Mouse (Mus musculus) spleen, embryonic (tissue): Measurements from ENCODE around the gene Ppp1r10.
"Not testable (repeated sequence)": the region's sequence is repeated elsewhere in the genome, so short reads cannot be mapped to it uniquely, and the experiment has no call there.

Source experiments
- CTCF ChIA-PET: fragments of 350-600 bp; sonication (Branson Sonifier 250); formaldehyde crosslinking; loops from one replicate; lab custom pipeline; 2022; lab: Charles Lee

Gene Ppp1r10

DNA sequence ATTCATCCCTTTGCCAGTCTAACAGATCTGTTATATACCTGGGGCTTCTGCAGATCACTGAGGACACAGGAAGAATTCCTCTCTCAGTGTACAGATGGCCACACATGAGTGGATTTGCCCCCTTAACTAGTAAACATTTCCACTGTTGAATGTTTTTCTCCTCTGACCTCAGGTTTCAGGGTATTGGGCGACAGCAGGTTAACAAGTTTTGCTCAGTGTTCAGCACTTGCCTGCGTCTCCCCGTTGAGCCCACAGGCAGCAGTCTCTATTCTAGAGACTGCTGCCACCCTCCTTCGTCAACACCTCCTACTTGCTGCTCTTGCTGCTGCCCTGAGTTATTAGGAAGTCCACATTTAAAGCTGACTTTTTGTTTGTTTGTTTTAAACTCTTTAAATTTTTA is 5.5 kb downstream of the Ppp1r10 start:
- CTCF ChIA-PET: interaction anchor here (0.6 kb wide), 3 partner anchors 49 to 1289 kb away, joined by 3 to 11 read pairs (median 8); partner anchors contain the start of gene Tnf

DNA sequence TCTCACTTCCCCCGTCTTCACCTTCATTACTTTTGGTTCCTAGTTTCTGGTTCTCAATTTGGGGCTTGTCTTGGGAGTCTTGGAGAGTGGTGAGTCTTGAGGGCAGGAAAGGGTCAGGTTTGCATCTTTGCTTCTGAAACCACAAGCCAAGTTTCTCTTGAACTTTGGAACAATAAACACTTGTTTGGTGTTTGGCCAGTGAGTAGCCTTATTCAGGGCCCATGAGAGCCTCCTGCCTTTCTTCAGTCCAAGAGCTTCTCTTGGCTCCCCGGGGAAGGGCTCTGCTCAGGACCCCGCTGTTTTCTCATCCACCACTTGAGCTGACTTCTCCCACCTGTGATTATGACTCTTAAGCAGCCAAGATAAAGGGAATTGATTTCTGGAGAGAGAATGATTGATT is 6.3 kb downstream of the Ppp1r10 start:
- CTCF ChIA-PET: interaction anchor here (0.5 kb wide), 1 partner anchor 9 kb away, joined by 4 read pairs; no protein-coding TSS in a partner anchor

DNA sequence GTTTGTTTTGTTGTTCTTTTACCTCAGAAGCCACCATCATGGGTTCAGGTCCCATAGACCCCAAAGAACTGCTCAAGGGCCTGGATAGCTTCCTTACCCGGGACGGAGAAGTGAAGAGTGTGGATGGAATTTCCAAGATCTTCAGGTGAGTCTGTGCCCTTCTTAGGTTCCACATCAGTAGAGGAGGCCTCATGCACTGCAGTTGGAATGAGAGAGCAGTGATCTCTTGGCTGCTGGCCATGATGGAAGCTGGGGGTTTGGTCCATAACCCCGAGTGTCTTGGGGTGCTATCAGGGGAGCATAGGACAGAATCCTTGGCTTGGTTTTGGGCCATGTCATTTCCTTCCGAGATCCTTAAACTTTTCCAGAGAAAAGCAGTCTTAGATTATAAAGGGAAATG is 7.0 kb downstream of the Ppp1r10 start:
- CTCF ChIA-PET: no interaction called here

DNA sequence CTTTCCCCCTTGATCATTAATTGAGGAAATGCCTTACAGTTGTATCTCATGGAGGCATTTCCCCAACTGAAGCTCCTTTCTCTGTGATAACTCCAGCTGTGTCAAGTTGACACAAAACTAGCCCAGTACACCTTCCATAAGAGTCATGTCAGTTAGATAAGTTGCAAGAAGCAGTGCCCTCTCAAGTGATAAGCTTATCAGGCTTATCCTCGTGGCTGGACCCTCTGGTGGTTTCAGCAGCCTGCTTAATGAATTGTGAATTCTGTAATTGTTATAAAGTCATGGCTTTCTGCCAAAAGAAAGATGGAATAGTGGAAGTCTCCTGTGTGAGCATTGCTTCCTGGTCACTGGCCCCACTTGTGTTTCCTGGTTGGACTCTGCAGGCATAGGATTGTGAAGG is 11.2 kb downstream of the Ppp1r10 start:
- CTCF ChIA-PET: interaction anchor here (0.6 kb wide), 1 partner anchor 56 kb away, joined by 4 read pairs; no protein-coding TSS in a partner anchor

DNA sequence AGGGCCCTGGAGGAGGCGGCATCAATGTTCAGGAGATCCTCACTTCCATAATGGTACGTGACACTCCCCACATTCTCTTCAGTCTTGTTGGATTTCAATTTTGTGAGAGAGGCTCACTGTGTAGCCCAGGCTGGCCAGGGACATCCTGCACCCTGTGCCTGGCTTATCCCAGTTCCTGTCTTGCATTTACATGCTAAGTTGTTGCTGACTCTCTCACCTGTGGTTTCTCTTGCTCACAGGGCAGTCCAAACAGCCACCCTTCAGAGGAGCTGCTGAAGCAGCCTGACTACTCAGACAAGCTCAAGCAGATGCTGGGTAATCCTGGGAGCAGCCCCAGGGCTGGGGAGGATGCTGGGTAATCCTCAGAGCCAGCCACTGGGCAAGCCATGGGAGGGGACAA is 13.3 kb downstream of the Ppp1r10 start:
- CTCF ChIA-PET: no interaction called here

DNA sequence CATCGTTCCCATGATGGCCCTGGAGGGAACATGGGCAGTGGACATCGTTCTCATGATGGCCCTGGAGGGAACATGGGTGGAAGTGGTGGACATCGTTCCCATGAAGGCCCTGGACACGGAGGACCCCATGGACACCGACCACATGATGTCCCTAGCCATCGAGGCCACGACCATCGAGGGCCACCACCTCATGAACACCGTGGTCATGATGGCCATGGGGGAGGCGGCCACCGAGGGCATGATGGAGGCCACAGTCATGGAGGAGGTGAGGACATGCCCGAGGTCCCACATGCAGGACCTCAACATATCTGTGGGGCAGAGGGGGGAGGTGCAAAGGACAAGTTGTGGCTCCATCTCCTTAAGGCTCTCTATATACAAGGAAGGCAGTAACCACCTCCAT is 14.4 kb downstream of the Ppp1r10 start:
- CTCF ChIA-PET: no interaction called here

DNA sequence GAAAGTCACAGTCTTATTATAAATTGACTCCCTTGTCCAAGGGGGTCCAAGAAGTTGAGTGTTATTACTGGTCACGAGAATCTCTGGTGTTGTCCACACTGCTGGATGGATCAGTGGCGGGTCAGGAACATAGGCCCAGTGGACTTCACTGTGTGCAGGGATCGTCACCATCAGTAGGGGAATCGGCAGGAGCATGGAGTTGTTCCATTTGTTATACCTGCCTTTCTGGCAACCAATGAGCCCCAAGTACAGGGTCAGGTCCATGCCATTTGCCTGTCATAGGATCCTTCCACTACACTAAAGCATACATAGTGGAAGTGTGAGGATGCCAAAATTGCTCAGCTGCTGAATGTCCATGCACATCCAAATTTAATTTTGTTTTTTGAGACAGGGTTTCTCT is 16.4 kb downstream of the Ppp1r10 start:
- CTCF ChIA-PET: no interaction called here

DNA sequence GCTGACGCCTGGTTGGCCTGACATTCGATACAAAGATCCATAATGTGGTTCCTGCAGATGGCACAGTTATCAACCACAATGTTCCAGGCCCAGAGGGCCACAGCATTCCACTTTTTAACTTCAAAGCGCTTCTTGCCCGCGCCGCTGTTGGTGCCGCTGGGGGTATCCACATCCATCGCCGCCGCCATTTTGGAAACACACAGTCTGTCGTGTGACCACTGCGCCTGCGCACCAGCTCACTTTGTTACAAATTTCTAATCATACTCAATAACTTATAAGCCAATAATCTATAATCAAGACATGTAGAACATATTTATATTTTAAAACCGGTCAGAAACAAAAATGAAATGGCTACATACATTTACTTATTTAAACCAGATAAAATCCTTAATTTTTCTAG is 19.5 kb downstream of the Ppp1r10 start:
- CTCF ChIA-PET: not testable (repeated sequence)

DNA sequence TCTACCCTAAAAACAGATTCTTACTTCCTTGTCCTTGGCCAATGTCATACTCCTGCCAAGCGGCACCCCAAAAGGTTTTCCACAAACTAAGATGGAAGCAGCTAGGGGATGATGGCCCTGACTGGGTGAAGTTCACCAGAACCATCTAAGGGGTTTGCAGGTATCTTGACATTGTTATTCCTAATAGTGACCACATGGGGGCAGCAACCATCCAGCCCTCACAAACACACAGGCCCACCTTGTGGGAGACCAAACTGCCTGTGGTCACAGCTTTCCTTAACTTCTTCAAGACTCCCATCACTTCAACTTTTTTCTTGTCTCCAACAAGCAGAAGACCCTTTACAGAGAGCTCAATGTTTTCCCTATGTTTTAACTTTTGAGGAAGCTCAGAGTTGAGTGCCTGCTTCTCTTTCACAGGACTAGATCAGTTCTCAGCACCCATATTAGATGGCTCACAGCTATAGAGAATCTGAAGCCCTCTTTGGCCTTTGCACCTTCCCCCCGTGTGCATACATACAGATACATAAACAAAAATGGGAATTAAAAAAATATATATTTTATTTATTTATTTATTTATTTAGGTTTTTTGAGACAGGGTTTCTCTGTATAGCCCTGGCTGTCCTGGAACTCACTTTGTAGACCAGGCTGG is 21.6 kb downstream of the Ppp1r10 start:
- CTCF ChIA-PET: interaction anchor here (0.6 to 2.1 kb wide), 3 partner anchors 41 to 59 kb away, joined by 3 to 12 read pairs (median 7); partner anchors contain the start of gene 2310061I04Rik

DNA sequence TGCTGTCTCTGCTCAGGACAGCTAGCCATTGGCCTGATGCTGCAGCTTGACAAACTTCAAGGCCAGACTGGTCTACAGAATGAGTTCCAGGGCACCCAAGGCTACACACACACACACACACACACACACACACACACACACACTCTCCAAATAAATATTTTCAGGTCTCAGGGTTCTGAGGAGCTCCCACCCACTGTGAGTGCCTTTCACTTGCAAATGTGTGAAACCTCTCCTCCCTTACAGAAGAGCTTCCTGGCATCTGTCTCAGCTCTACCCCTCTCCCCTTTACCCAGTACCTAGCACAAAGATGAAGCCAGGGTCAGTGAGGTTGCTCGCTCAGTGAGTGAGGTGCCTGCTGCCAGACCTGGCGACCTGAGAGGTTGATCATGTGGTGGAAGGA is 22.9 kb downstream of the Ppp1r10 start:
- CTCF ChIA-PET: interaction anchor here (0.6 to 0.9 kb wide), 2 partner anchors 54 to 87 kb away, joined by 3 to 5 read pairs; no protein-coding TSS in a partner anchor

DNA sequence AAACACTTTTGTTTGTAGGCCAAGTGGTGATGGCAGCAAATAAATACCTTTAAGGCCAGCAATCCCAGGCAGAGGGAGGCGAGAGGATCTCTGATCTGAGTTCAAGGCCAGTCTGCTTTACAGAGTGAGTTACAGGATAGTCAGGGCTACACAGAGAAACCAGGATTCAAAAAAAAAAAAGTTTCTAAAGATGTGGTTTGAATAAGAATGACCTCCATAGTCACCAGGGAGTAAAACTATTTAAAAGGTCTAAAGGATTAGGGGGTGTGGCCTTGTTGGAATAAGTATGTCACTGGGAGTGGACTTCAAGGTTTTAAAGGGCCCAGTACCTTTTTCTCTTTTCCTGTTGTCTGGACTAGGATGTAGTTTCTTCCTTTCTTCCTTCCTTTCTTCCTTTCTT is 23.7 kb downstream of the Ppp1r10 start:
- CTCF ChIA-PET: no interaction called here

DNA sequence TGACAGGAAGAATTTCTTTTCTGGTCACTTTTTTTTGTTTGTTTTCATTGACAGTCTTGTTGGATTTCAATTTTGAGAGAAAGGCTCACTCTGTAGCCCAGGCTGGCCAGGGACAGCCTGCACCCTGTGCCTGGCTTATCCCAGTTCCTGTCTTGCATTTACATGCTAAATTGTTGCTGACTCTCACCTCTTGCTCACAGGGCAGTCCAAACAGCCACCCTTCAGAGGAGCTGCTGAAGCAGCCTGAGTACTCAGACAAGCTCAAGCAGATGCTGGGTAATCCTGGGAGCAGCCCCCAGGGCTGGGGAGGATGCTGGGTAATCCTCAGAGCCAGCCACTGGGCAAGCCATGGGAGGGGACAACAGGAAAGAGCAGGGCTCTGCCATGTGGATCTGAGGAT is 34.7 kb downstream of the Ppp1r10 start:
- CTCF ChIA-PET: not testable (repeated sequence)

DNA sequence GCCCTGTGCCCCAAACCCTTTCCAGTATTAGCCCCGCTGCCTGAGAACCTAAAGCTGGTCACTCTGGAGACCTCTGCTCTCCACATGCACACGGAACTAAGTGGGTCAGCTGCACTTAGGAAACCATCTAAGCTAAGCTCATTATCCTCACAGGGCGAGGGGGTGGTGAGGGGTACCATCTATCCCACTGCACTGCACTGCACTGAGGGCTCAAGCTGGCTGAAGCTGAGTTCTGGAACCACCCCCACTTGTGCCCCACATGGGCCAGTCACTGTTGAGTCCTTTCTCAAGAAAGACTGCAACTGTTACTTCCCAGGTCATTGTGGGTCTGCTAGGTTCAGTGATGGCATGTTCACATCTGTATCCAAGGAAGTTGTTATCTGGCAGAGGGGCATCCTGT is 36.3 kb downstream of the Ppp1r10 start:
- CTCF ChIA-PET: not testable (repeated sequence)

DNA sequence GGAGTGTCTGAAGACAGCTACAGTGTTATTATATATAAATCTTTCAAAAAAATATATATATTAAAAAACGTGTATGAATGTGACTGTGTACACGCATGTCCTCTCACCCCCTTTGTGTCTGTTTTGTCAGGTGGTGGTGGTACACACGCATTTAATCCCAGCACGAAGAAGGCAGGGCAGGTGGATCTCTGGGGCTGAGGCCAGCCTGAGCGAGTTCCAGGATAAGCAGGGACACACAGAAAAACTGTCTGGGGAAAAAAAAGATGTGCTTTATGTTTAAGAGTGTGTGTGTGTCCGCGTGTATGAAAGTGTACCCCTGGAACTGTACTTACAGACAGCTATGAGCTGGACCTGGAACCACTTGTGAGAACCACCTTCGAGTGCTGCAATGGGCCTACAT is 38.4 kb downstream of the Ppp1r10 start:
- CTCF ChIA-PET: no interaction called here

DNA sequence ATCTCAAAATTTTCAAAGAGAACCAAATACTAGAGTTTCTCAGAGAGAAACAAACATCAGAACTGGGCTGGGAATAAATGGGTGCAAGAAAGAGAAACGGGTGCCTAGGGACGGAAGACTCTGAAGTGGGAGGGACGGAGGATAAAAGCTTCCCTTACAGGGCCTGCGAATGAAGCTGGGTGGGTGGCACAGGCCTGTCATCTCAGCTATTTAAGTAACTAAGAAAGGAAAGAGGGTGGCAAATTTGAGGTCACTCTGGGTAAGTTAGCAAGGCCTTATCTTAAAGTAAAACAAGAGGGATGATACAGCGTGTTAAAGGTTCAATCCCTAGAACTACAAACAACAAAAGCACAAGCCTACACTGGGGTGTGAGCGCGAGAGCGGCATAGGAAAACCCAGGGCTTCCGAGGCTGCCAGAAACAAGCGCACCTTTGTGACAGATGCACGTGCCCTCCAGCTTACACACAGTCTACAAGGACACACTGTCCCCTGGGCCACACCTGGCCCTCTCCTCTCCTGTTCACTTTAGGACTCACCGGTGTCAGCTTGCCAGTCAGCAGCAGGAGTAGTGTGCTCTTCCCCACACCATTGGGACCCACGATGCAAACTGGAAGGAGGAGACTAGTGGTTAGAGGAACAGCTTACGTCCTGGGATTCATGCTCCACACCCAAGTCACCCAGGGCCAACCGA is 42.4 kb downstream of the Ppp1r10 start:
- CTCF ChIA-PET: no interaction called here

DNA sequence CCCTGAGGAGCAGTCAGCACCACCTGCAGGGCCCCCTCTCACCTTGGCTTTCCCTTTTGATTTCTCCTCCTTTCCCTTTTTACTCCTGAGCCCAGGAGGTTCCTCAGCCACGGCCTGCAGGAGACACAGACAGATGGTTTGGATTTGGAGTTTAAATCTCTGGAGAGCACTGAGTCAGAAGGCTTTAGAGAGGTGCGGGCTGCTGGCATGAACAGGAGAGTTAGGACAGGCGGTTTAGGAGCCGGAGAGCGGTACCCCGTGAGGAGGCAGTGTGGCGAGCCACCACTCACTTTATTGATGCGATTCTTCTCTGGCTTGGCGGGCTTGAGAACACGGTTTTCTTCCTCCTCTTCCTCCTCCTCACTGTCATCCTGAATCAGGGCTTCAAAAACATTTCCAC is 47.0 kb downstream of the Ppp1r10 start:
- CTCF ChIA-PET: no interaction called here

DNA sequence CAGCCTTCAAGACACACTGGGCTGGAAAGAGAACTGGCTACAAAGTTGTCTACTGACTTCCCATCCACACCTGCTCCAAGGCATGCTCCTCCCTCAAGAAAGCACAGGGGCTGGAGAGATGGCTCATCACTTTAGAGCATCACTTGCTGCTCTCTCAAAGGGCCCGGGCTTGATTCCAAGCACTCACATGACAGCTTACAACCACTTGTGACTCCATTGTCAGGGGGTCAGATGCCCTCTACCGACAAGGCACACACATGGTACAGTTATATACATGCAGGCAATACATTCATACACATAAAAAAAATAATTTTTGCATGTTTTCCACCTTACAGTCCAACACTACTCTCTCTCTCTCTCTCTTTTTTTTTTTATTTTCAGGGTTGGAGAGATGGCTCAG is 51.4 kb downstream of the Ppp1r10 start:
- CTCF ChIA-PET: no interaction called here

DNA sequence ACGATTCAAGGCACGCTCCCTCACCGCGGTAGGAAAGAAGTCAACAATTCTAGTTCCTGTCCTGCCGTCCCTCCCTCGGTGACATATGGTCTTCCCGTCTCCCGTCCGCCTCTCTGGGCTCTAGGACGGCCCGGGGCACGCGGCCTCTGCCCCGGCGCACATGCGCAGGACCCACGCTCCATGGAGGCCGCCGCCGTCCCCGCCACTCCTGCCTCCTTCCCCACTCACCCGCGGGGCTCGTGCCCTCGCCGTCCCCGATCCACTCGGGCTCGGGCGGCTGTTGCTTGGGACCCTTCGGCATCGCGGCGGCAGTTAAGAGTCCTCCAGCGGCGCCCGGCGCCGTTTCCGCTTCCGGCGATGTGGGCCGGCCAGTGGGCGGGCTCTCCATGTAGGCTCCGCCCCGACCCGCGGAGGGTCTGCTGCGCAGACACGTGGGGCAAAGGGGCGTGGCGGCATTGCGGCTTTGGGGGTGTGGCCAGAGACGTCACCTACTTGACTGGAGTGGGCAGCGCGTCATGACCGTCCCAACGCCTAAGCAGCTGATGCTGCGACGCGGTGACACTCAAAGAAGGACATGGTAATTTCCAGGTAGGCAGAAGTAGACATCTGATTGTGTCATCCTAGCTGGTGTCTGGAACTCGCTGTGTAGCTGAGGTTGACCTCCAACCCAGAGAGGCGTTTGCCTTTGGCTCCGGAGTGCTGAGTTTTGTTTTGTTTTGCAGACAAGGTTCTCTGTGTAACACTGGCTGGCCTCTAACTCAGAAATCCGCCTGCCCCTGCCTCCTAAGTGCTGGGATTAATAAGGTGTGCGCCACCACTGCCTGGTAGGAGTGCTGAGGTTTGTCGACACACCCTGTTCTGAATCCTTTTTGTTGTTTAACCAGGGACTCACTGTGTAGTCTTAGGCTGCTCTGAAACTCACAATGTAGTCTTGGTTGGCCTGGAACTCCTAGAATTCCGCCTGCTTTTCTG is 53.5 kb downstream of the Ppp1r10 start, which contains the start of gene Abcf1:
Gene Abcf1, minus strand, starts transcription at position 344 of the 972 bp plus-strand sequence.
- CTCF ChIA-PET: interaction anchor here (0.6 to 1.0 kb wide), 3 partner anchors 10 to 155 kb away, joined by 3 to 22 read pairs (median 7); partner anchors contain the start of gene Gnl1

DNA sequence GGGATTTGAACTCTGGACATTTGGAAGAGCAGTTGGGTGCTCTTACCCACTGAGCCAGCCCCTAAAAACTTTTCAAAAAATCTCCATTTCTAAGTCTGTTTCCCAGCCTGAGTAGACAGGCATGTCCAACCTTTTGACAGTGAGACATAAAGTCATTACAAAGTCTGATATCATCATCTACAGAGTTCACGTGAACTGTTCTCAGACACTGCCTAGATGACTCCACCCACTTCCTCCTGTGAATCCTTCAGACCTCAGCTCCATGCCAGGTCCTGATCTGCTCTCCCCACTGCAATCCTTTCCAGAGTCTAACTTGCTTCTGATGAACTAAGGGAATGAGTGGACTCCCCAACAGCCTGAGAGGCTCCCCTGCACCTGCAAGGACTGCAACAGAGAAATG is 55.9 kb downstream of the Ppp1r10 start:
- CTCF ChIA-PET: interaction anchor here (0.8 kb wide), 1 partner anchor 69 kb away, joined by 3 read pairs; no protein-coding TSS in a partner anchor

DNA sequence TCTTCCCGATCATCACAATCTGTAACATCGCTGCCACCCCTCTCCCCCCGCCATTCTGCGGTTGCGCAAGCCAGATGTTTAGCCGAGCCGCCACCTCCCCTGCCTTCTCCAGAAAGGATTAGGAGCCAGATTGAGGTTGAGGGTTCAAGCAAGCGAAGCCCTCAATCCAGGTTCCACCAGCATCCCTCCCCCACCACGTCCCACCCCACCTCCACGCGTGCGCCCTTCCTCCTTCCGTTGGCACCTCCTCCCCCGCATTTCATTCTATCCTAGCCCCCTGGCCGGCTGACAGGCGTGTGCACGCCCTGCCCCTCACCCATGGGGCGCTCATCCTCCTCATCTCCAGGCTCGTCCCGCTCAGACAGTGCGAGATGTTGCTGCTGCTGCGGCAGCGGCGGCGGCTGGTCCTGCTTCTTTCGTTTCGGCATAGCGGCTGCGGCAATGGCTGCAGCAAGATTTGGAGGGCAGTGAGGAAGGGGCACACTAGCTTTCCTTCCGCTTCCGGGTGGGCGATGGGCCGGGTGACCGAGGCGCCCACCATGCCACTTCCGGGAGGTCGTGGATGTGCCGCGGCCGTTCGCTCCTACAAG is 62.7 kb downstream of the Ppp1r10 start:
- CTCF ChIA-PET: interaction anchor here (0.8 kb wide), 1 partner anchor 9 kb away, joined by 3 read pairs; the partner anchor contains the start of gene Abcf1
